Mouse (Mus musculus): ENCODE measurements around the gene Cdc45.

DNA sequence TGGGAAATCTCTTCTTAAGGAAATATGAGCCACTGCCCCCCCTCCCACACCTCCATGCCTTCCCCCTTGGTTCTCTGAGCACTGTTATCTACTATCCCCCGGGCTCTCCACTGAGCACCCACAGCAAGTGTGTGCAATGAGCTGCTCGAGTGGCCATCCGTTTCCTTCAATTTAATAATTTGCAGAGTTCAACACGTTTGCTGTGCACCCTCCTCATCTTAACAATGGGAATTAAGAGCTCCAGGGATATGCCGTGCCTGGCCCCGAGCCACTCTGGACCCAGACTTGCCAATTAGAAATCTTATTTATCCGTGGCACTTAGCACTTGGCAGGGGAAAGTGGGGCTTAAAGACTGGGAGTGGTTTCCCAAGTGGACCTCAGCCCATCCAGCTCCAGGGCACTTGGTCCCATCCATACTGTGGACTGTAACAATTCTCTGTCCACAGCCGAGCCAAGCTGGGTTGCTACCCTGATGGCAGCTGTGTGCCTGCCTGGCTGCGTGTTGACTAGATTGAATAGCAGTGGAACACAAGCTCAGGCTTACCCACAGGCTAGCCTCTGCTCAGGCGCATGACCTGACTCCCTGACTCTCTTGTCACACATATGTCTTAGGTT is 59.8 kb downstream of the Cdc45 start:
- no peak for TF ChIP-seq CTCF (IDR thresholded peaks at IDR 0.05)
- no peak for TF ChIP-seq EP300 (IDR thresholded peaks at IDR 0.05; ENCODE audit: insufficient read depth, low read depth, low read length)
- no peak for TF ChIP-seq POLR2A (IDR thresholded peaks at IDR 0.05; ENCODE audit: insufficient read depth, low read depth, low read length)

Data from heart, adult 2 months (tissue).